8 mouse cellular contexts compared by ENCODE assay signal in genomic region chr19:12573266-12574011, GRCm38 (mm10). TPM values are rescaled to one million over a fixed set of nuclear protein-coding genes. Genes with fewer than 3 reads are reported as not detected.
DNase-seq lines count a peak whose midpoint lies in the region; ATAC-seq and TF ChIP-seq lines count a peak whose summit lies in the region.

No protein-coding gene starts in this region.

- H3K4me2 ChIP-seq in CH12.LX (ENCODE audit: insufficient read depth, low read depth, poor library complexity, severe bottlenecking) = peak overlapping the region; percentile 100
- H3K4me2 ChIP-seq in forebrain, embryonic 16.5 days (ENCODE audit: low read length) = peak overlapping the region; percentile 66
- H3K4me2 ChIP-seq in lung, embryonic 14.5 days = peak overlapping the region; percentile 75

- TF ChIP-seq CTCF in CH12.LX (conservative IDR thresholded peaks at IDR 0.05 in 1 of 2, IDR thresholded peaks at IDR 0.05 in 1 of 2; ENCODE audit: low read depth in 2 of 2, low read length in 2 of 2) = no peak
- TF ChIP-seq CTCF in layer of hippocampus, adult 2 months (conservative IDR thresholded peaks at IDR 0.05) = no peak
- no peak for TF ChIP-seq CTCF in lung, embryonic 14.5 days (IDR thresholded peaks at IDR 0.05; ENCODE audit: low read depth)

- TF ChIP-seq RAD21 in CH12.LX (IDR thresholded peaks at IDR 0.05; ENCODE audit: low read depth, low read length) = no peak

- intact Hi-C loops in heart, postnatal 36 days (cut with DNase I) = loop anchor here (2.0 kb wide), 1 partner anchor 15 kb away; no protein-coding TSS in a partner anchor

- no peak for TF ChIP-seq EP300 in CH12.LX (IDR thresholded peaks at IDR 0.05; ENCODE audit: low read length)

- peaks cover 67% of the 10 kb centered on the region for H3K79me2 ChIP-seq in CH12.LX (replicated peaks; ENCODE audit: control insufficient read depth, extremely low read depth, insufficient read depth, poor library complexity, severe bottlenecking)

- peak; percentile 68 for TF ChIP-seq POLR2A in CH12.LX (IDR thresholded peaks at IDR 0.05; ENCODE audit: low read depth, low read length)

- in situ Hi-C loops in CH12.LX (cut with MboI; ENCODE audit: low pct_ligation_motif_present, low pct_unique_long_range_greater_than_20kb, low sequenced_read_pairs) = loop anchor here (10.0 kb wide), 2 partner anchors 231 to 559 kb away; no protein-coding TSS in a partner anchor

- peak overlapping the region; percentile 95 for H3K9ac ChIP-seq in CH12.LX (ENCODE audit: insufficient read depth, low read depth)
- H3K9ac ChIP-seq in forebrain, embryonic 16.5 days (replicated peaks; ENCODE audit: low read depth, low read length) = peak overlapping the region; percentile 58
- peak overlapping the region; percentile 52 for H3K9ac ChIP-seq in lung, embryonic 14.5 days

- peak; percentile 99 for DNase-seq in CH12.LX (ENCODE audit: extremely low read depth)
- peak; percentile 90 to 91 for DNase-seq in heart, postnatal 36 days
- DNase-seq in layer of hippocampus, adult 2 months (ENCODE audit: low spot score in 2 of 2) = peak; percentile 36 to 59
- peak; percentile 93 for DNase-seq in lung, embryonic 14.5 days
- peak; percentile 67 to 80 for DNase-seq in thymus, adult 18-20 months

- peak overlapping the region; percentile 92 for H3K27ac ChIP-seq in CH12.LX (ENCODE audit: insufficient read depth, low read depth)
- peak overlapping the region; percentile 91 for H3K27ac ChIP-seq in brown adipose tissue, adult 24 weeks (replicated peaks; ENCODE audit: low read depth, low read length)
- no peak overlapping the region for H3K27ac ChIP-seq in forebrain, embryonic 16.5 days (ENCODE audit: low read length)
- H3K27ac ChIP-seq in layer of hippocampus, adult 2 months = peak overlapping the region; percentile 33; the same call in 1 of the 2 replicates
- H3K27ac ChIP-seq in lung, embryonic 14.5 days (ENCODE audit: low read depth) = peak overlapping the region; percentile 77

- H3K36me3 ChIP-seq in CH12.LX (replicated peaks in 1 of 2; ENCODE audit: control insufficient read depth in 1 of 2, insufficient read depth in 1 of 2, low read length in 1 of 2) = peaks cover 15 to 23% of the 10 kb centered on the region in 2 experiments
- no peaks in the 10 kb centered on the region for H3K36me3 ChIP-seq in forebrain, embryonic 16.5 days (ENCODE audit: control insufficient read depth, insufficient read depth)
- peaks cover 15% of the 10 kb centered on the region for H3K36me3 ChIP-seq in lung, embryonic 14.5 days (ENCODE audit: insufficient read depth)

- peaks cover 18 to 54% of the 10 kb centered on the region in 2 experiments for H3K4me1 ChIP-seq in CH12.LX (ENCODE audit: control insufficient read depth in 1 of 2, insufficient read depth in 2 of 2)
- peaks cover 4% of the 10 kb centered on the region for H3K4me1 ChIP-seq in brown adipose tissue, adult 24 weeks (ENCODE audit: control insufficient read depth, insufficient read depth, insufficient read length, low read length)
- peaks cover 10% of the 10 kb centered on the region; the same call in 1 of the 2 replicates for H3K4me1 ChIP-seq in forebrain, embryonic 16.5 days (replicated peaks; ENCODE audit: control insufficient read depth, insufficient read depth, low read length)
- no peaks in the 10 kb centered on the region for H3K4me1 ChIP-seq in lung, embryonic 14.5 days (ENCODE audit: insufficient read depth)

- peak overlapping the region; percentile 77 to 91 (median 85) for H3K4me3 ChIP-seq in CH12.LX (replicated peaks in 1 of 3; ENCODE audit: low read depth in 2 of 3, low read length in 2 of 3, poor library complexity in 1 of 3)
- H3K4me3 ChIP-seq in brown adipose tissue, adult 24 weeks (ENCODE audit: insufficient read depth, low read depth, low read length) = peak overlapping the region; percentile 61
- peak overlapping the region; percentile 45 for H3K4me3 ChIP-seq in forebrain, embryonic 16.5 days (replicated peaks; ENCODE audit: low read length)
- peak overlapping the region; percentile 47 for H3K4me3 ChIP-seq in layer of hippocampus, adult 2 months
- H3K4me3 ChIP-seq in lung, embryonic 14.5 days (ENCODE audit: low read depth, low read length) = peak overlapping the region; percentile 45

- ATAC-seq in forebrain, embryonic 16.5 days = peak; percentile 100
- peak; percentile 100 for ATAC-seq in lung, embryonic 14.5 days (ENCODE audit: insufficient read depth)
- peak; percentile 95 for ATAC-seq in neutrophil, adult 5-6 weeks (ENCODE audit: extremely low read depth, insufficient number of reproducible peaks, low FRiP score, poor library complexity, severe bottlenecking)

- WGBS in forebrain, embryonic 16.5 days = 5% methylated on average over 14 of the region's 14 CpGs
- WGBS in lung, embryonic 14.5 days = 7% methylated on average over 14 of the region's 14 CpGs

- no peaks in the 10 kb centered on the region for H3K9me3 ChIP-seq in CH12.LX (replicated peaks; ENCODE audit: low read length)
- no peaks in the 10 kb centered on the region for H3K9me3 ChIP-seq in forebrain, embryonic 16.5 days (ENCODE audit: control insufficient read depth, low read length)
- H3K9me3 ChIP-seq in lung, embryonic 14.5 days (ENCODE audit: low read depth, low read length) = no peaks in the 10 kb centered on the region

- H3K27me3 ChIP-seq in CH12.LX (replicated peaks) = no peaks in the 10 kb centered on the region
- H3K27me3 ChIP-seq in forebrain, embryonic 16.5 days (replicated peaks; ENCODE audit: control insufficient read depth, insufficient read depth, low read length) = no peaks in the 10 kb centered on the region
- no peaks in the 10 kb centered on the region for H3K27me3 ChIP-seq in lung, embryonic 14.5 days (ENCODE audit: insufficient read depth, low read length)

- dilution Hi-C loops in CH12.LX (cut with MboI; ENCODE audit: extremely low pct_ligation_motif_present, extremely low pct_unique_long_range_greater_than_20kb, low sequenced_read_pairs) = no loop called here

TF ChIP-seq in CH12.LX, 34 proteins besides CTCF, POLR2A, EP300 and RAD21 (continues in another document):
- no peak; the same call in 1 of the 2 replicates for TF ChIP-seq JUND (conservative IDR thresholded peaks at IDR 0.05; ENCODE audit: low read depth, low read length)
- TF ChIP-seq TCF12 (IDR thresholded peaks at IDR 0.05; ENCODE audit: low read depth, low read length) = peak; percentile 79
- peak; percentile 65 for TF ChIP-seq ETS1 (conservative IDR thresholded peaks at IDR 0.05; ENCODE audit: low read depth, low read length)
- peak; percentile 91 for TF ChIP-seq NELFE (IDR thresholded peaks at IDR 0.05; ENCODE audit: low read depth, low read length)
- no peak for TF ChIP-seq SMC3 (IDR thresholded peaks at IDR 0.05; ENCODE audit: low read depth, low read length)
- no peak for TF ChIP-seq RCOR1 (conservative IDR thresholded peaks at IDR 0.05; ENCODE audit: low read depth, low read length)
- peak; percentile 59; the same call in 1 of the 2 replicates for TF ChIP-seq HCFC1 (IDR thresholded peaks at IDR 0.05; ENCODE audit: low read depth, low read length)
- peak; percentile 98 for TF ChIP-seq NRF1 (IDR thresholded peaks at IDR 0.05; ENCODE audit: low read depth, low read length)
- TF ChIP-seq ZC3H11A (IDR thresholded peaks at IDR 0.05; ENCODE audit: low read depth, low read length) = no peak
- TF ChIP-seq PAX5 (IDR thresholded peaks at IDR 0.05; ENCODE audit: low read length) = no peak
- peak; percentile 85 for TF ChIP-seq CHD2 (IDR thresholded peaks at IDR 0.05; ENCODE audit: low read length)
- peak; percentile 77; the same call in 1 of the 2 replicates for TF ChIP-seq IRF4 (IDR thresholded peaks at IDR 0.05; ENCODE audit: low read depth, low read length)
- peak; percentile 26 for TF ChIP-seq MAX (IDR thresholded peaks at IDR 0.05; ENCODE audit: low read length)
- peak; percentile 98 for TF ChIP-seq SIN3A (IDR thresholded peaks at IDR 0.05; ENCODE audit: low read length)
- no peak for TF ChIP-seq JUN (IDR thresholded peaks at IDR 0.05; ENCODE audit: insufficient read depth, low read depth, low read length)
- peak; percentile 24; the same call in 1 of the 2 replicates for TF ChIP-seq CHD1 (IDR thresholded peaks at IDR 0.05; ENCODE audit: low read depth, low read length)
- no peak for TF ChIP-seq MAZ (IDR thresholded peaks at IDR 0.05; ENCODE audit: low read depth, low read length)

RNA-seq across cellular contexts. Expression of gene Gm4952, which starts 26.3 kb away (rescaled TPM):
- 0.13 and 0.17 TPM in 2 replicates for total RNA-seq in CH12.LX (2012; rRNA removed)
- 0.26 TPM in 1 of 2 replicates, not detected in the other for total RNA-seq in CH12.LX (2014; rRNA removed)
- not detected in 2 replicates for polyA plus RNA-seq in CH12.LX (2012; ENCODE audit: insufficient read length, low read depth)
- polyA plus RNA-seq in brown adipose tissue, adult 24 weeks (2012; ENCODE audit: insufficient read depth, insufficient read length, missing spikeins) = not detected in 2 replicates
- polyA plus RNA-seq in forebrain, embryonic 16.5 days (2015; fragmentation: Nextera tagmentation; extraction: Ambion mirVana) = 0.21 TPM in 1 of 2 replicates, not detected in the other
- not detected for total RNA-seq in heart, postnatal 36 days (2021)
- total RNA-seq in layer of hippocampus, adult 2 months (2021) = not detected
- not detected in 2 replicates for polyA plus RNA-seq in lung, embryonic 14.5 days (2014; fragmentation: Nextera tagmentation; extraction: Ambion mirVana)
- total RNA-seq in neutrophil, adult 5-6 weeks (2017) = not detected in 2 replicates

RNA-seq across cellular contexts. Expression of gene Fam111a, which starts 27.9 kb away (rescaled TPM):
- total RNA-seq in CH12.LX (2012; rRNA removed) (47.6 and 53.6 TPM in 2 replicates), CH12.LX (2014; rRNA removed) (92.6 and 110 TPM in 2 replicates)
- 102 and 103 TPM in 2 replicates for polyA plus RNA-seq in CH12.LX (2012; ENCODE audit: insufficient read length, low read depth)
- 4.5 and 4.8 TPM in 2 replicates for polyA plus RNA-seq in brown adipose tissue, adult 24 weeks (2012; ENCODE audit: insufficient read depth, insufficient read length, missing spikeins)
- 7.7 and 9.8 TPM in 2 replicates for polyA plus RNA-seq in forebrain, embryonic 16.5 days (2015; fragmentation: Nextera tagmentation; extraction: Ambion mirVana)
- total RNA-seq in heart, postnatal 36 days (2021) = 1 to 10 TPM; 5.9 to 6.9 TPM
- total RNA-seq in layer of hippocampus, adult 2 months (2021) = 1 to 10 TPM; 1.5 to 2.0 TPM
- polyA plus RNA-seq in lung, embryonic 14.5 days (2014; fragmentation: Nextera tagmentation; extraction: Ambion mirVana) = 34.9 and 37.9 TPM in 2 replicates
- total RNA-seq in neutrophil, adult 5-6 weeks (2017) = 326 and 339 TPM in 2 replicates

RNA-seq across cellular contexts. Expression of gene Glyat, which starts 59.7 kb away (rescaled TPM):
- total RNA-seq in CH12.LX (2012; rRNA removed) = not detected in 2 replicates
- not detected in 2 replicates for total RNA-seq in CH12.LX (2014; rRNA removed)
- not detected in 2 replicates for polyA plus RNA-seq in CH12.LX (2012; ENCODE audit: insufficient read length, low read depth)
- not detected in 2 replicates for polyA plus RNA-seq in brown adipose tissue, adult 24 weeks (2012; ENCODE audit: insufficient read depth, insufficient read length, missing spikeins)
- polyA plus RNA-seq in forebrain, embryonic 16.5 days (2015; fragmentation: Nextera tagmentation; extraction: Ambion mirVana) = not detected in 2 replicates
- total RNA-seq in heart, postnatal 36 days (2021) = not detected
- under 1 TPM in 1 of 2 experiments, not detected in 1; 0.20 TPM for total RNA-seq in layer of hippocampus, adult 2 months (2021)
- polyA plus RNA-seq in lung, embryonic 14.5 days (2014; fragmentation: Nextera tagmentation; extraction: Ambion mirVana) = not detected in 2 replicates
- total RNA-seq in neutrophil, adult 5-6 weeks (2017) = not detected in 2 replicates

Comparison
In these comparisons a context has a peak if more than half of its experiments do, and no peak if none do; other contexts are left out.
1. DNase-seq: peak in every context shown above with its lines; median percentile 99 in CH12.LX; 93 in lung, embryonic 14.5 days; 90 in heart, postnatal 36 days; 74 in thymus, adult 18-20 months; 48 in layer of hippocampus, adult 2 months.
2. RNA of gene Fam111a, which starts 27.9 kb away (total RNA-seq): 326 to 339 TPM in neutrophil, adult 5-6 weeks and 47.6 to 110 TPM in CH12.LX; 5.9 to 6.9 TPM in heart, postnatal 36 days and 1.5 to 2.0 TPM in layer of hippocampus, adult 2 months; every median in the first group is over 4 times any median in the second.
3. Peak in every context shown above with its lines, with median percentiles within 50 percentile points of each other: H3K4me2 ChIP-seq, H3K4me3 ChIP-seq, H3K9ac ChIP-seq and ATAC-seq.